Mouse (Mus musculus): ENCODE results near the gene Ccdc87.
"Not testable (repeated sequence)": the region's sequence is repeated elsewhere in the genome, so short reads cannot be mapped to it uniquely, and the experiment has no call there.

Gene Ccdc87

DNA sequence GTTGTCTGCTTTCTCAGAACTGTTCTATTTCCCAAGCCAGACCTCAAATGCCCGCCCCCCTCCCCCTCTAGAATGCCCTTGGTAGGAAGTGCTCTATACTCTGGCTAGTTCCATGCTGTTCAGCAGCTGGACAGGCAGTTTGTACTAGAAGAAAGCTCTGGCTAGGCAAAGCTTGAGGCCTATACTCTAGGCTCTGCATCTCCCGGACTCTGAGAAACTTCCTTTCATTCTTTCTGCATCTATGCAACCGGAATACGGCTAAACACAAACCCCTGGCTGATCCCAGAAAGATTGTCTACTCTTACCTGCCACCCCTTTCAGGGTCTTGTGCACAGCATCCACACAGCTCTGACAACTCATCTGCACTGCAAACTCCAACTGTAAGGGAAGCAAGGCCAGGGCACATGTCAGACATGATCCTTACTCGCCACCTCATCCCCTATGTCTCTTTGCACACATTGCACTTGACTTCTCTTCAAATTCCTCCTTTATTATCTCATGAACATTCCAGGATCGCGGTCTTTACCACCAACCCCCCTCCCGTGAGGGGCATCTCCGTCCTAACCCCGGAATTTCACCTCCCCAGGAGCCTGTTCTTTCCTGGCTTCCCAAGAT is 533 bp upstream of the Ccdc87 start:
- no peak for DNase-seq (ENCODE audit: low read depth, low spot score)

DNA sequence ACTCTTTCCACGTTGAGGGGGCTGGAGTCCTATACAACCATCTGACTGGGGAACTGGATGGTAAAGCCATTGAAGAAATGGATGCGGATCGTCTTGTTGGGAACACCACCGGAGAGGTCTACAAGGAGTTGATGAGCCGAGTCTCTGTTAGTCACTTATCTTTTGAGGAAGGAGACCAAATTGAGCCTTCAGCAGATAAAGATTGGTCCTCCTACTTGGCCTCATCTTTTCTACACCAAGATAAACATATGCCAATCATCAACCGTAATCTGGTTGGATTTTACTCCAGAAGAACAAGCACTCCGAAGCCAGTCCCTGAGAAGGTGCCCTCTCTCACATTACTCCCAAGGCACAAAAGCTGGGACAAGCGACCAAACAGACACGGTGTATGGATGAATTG is 1.7 kb downstream of the Ccdc87 start:
- DNase-seq (ENCODE audit: low read depth, low spot score) = no peak

DNA sequence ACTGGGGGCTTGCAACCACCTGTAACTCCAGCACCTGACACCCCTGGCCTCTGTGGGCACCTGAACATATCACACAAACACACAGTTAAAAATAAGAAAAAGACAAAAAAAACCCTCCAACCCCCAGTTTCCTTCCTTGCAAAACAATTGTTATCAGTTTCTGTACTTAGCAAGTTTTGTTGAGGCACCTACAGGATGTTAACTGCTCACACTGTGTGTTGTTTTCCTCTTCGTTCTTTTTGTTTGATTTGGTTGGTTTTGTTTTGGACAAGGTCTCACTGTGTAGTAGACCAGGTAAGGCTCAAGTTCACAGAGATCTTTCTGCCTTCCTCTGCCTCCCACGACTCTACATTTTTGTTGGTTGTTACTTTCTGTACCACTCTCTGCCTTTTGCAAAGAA is 3.4 kb downstream of the Ccdc87 start:
- peak; percentile 40 for DNase-seq (ENCODE audit: low read depth, low spot score)

DNA sequence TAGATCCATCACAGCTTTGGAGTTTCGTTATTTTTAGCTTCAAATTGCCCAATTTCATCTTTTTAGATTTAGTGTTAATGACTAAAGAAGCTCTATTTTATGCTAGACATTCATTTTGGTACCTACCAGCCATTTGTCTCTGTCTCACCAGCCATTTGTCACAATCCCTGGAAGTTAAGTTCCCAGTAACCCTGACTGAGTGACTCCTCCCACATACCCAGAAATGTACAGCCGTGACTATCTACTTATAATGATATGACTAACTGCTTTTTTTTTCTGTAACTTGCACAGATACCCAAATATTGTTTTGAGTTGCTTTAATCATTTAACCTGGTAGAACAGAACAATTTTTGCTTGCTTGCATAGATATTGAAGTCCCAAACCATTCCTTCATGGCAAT is 6.7 kb downstream of the Ccdc87 start:
- no peak for DNase-seq (ENCODE audit: low read depth, low spot score)

DNA sequence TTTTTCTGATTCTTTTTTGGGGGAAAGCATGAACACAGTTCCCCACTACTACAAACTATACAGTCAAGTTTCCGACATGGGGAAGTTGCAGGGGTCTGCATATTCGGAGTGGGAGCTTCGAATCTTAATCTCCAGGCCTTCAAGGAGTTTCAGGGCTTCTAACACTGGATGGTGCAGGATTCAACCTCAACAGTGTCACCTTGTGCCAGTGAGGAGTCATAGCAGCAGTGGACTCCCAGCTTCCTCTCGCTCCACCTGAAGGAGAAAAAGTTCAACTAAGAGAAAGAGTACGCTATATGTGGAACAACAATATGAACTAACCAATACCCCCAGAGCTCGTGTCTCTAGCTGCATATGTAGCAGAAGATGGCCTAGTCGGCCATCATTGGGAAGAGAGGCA is 8.3 kb downstream of the Ccdc87 start:
- peak; percentile 60 for DNase-seq (ENCODE audit: low read depth, low spot score)

DNA sequence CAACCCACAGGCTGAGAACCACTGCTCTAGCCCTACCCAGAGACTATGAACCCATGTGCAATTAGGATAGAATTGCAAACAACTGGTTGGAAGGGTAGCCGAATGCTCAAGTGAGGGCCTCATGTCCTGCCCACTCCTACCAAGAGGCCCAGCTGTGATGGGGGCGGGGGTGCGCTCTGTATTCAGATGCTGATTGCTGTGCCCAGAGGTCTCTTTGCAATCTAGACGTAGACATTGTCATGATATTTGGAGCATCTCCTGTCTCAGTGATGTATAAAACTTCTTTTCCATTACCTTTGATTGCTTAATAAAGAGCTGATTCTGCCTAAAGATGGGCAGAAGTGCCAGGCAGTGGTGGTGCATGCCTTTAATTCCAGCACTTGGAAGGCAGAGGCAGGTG is 10.6 kb downstream of the Ccdc87 start:
- no peak for DNase-seq (ENCODE audit: low read depth, low spot score)

DNA sequence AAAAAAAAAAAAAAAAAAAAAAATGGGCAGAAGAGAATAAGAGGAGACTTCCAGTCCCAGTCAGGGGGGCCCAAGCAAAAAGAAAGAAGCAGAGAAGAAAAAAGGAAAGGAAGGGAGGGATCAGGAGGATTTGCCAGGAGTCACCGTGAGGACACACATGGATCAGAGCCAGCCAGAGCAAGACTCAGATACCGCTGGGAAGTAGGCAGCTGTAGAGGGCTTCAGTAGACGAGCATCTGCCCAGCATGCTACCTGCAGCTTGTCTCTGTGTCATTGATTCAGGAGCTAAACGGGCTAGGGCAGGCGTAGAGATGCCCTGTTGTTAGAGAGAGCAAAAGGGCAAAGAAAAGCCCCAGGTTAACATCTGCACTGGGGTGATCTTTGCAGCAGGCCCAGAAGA is 11.1 kb downstream of the Ccdc87 start:
- DNase-seq (ENCODE audit: low read depth, low spot score) = no peak

DNA sequence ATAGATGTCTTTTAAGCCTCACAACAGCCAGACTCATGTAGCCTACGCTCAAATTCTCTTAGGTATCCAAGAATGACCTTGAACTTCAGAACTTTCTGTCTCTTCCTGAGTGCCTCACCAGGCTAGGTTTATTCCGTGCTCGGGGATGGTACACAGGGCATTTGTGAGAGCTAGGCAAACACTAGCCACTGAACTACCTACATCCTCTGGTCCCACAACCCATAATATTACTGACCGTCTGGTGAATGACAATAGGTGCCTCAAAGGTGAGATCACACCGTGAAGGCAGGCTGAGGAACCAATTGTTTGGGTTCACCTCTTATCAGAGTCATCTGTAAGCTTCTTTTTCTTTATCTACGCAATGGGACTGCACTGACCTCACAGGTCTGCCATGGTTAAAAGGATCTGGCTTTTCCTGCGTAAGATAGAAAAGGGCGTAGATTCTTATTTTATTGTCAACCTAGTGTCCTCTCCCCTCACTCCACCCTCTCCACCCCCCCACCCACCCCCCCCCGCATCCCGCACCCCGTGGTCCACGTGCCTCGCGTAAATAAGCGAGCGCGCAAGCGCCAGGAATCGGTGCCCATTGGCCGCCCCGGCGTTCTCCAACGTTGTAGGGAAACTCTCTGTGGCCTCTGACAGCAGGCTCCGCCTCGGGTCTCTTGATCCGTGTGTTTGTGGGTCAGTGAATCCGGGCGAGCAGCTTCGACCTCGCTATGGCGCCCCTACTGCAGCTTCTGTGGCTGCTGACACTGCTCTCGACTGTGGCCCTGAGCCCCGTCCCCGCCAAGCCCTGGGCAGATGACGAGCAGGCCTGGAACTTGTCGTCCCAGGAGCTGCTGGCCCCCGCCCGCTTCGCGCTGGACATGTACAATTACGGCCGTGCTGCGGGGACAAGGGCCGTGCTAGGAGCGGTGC is 15.6 kb downstream of the Ccdc87 start, which contains the start of gene Ctsf:
Gene Ctsf, plus strand, starts transcription at position 579 of the 918 bp plus-strand sequence.
- no peak for DNase-seq (ENCODE audit: low read depth, low spot score)

DNA sequence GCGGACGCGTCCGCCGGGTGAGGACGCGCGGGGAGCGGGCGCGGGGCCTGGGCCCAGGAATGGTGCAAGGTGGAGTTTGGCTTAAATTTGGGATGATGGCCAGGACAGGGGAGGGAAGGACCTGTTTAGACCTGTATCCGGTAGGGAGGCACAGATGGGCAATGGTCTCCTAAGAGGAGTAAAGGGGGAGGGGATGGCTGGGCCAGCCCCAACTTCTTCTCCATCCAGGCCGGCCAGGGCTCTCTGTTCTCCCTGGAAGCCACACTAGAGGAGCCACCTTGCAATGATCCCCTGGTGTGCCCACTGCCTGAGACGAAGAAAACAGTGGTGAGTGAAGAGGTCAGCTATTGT is 16.3 kb downstream of the Ccdc87 start:
- DNase-seq (ENCODE audit: low read depth, low spot score) = no peak

DNA sequence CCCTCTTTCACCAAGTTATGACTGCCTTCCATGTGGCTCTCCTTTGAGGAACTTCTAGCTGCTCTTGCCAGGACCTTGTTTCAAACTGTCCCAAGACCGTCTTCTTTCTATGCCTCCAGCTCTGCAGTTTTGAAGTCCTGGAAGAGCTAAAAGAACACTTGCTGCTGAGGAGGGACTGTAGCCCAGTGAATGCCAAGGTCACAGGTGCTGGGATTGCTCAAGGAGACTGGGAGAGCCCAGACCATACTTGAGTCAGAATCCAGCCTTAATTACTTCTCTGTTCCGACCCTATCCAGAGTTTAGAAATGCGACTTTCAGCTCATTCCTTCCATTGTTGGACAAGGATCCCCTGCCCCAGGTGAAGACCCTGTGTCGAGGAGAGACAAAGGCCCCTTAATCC is 16.8 kb downstream of the Ccdc87 start:
- no peak for DNase-seq (ENCODE audit: low read depth, low spot score)

DNA sequence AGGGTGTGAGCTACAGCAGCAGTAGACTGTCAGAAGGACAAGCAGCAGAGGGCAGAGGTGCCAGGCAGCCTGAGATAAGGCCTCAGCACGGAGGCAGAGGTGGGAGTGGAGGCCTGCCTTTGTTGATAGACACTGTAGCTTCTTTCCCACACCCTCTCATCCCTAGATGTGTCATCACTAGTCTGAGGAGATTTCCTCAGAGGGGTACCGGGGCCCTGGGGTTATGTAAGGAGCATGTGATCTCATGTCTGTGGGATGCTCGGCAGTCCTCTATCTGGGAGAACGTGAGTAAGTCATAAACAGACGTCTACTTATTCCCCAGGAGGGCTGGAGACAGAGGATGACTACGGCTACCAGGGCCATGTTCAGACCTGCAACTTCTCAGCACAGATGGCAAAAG is 19.9 kb downstream of the Ccdc87 start:
- DNase-seq (ENCODE audit: low read depth, low spot score) = no peak

DNA sequence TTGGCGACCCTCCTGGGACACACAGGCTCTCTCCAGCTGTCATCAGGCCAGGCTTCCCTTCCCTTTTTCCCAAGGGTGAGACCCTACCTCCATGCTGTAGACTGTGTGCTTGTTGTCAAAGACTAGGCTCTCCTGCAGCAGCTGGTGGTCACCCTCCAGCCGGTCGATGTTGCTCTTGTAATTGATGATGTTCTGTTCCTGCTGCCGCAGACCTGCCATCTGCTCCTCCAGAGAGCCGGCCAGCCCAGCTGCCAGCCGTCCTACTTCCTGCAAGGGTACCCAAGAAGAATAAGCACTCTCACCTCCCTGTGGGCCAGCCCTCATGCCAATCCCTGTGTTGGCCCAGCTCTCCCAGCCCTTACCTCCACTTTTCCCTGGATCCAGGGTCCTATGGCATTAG is 23.9 kb downstream of the Ccdc87 start:
- DNase-seq (ENCODE audit: low read depth, low spot score) = no peak

DNA sequence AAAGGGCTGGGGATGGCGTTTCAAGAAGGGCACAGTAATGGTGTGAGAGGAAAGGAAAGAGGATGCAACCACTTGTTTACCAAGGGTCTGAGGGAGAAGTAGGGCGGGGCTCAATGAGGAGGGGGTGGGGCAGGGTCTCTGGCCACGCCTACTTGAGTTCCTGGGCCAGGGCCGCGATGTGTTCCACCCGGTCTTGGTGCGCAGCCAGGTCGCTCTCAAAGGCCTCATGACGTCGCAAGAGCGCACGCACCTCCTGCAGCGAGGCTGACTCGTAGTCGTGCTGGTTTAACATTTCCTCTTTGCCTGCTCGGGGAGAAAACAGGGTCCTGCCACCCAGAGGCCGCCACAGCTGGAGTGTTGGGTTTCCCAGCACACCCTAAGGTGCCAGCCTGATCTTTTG is 26.0 kb downstream of the Ccdc87 start:
- peak; percentile 56 for DNase-seq (ENCODE audit: low read depth, low spot score)

DNA sequence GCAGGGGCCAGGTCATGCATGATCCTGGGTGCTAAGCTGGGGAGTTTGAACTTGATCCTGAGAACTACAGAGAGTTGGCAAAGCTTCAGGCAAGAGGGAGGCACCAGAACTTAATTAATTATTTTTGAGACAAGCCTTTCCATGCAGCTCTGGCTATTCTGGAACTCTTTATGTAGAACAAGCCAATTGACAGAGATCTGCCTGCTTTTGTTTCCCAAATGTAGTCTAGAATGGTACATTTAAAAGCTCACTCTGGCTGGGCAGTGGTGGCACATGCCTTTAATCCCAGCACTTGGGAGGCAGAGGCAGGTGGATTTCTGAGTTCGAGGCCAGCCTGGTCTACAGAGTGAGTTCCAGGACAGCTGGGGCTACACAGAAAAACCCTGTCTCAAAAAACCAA is 35.4 kb downstream of the Ccdc87 start:
- DNase-seq (ENCODE audit: low read depth, low spot score) = not testable (repeated sequence)

DNA sequence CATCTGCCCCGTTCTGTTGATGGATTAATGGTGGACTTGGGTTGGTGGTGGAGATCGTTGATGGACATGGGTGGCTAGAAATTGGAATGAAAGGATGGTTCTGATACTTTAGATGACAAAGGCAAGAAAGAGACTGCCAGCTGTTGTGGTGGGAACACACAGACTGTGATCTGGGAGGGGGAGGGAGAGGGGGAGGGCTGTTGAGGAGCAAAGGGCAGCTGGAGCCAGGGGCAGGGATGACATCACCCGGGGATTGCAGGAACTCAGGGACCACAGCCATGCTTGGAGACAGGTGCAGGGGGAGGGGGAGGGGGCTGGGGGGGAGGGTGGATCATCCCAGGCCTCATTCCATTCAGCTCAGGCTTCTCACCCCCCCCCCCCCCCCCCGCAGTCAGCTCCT is 37.1 kb downstream of the Ccdc87 start:
- no peak for DNase-seq (ENCODE audit: low read depth, low spot score)

DNA sequence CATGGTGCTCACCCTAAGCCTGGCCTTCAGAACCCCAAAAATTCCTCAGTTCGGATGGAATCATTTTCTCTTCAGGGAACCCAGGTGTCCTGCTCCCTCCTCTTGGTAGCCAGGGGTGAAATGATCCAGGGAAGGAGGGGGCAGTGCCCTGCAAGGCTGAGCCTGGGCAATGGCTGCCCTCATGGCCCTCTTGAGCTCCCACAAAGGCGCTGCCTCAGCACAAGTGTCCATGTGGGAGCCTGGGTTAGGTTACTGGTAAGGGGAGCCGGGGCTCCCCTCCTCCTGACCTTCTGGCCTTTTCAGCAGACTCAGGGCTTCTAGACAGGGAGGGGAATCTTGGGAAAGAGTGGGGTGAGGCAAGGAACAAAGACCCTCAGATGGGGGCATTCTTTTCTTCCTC is 37.6 kb downstream of the Ccdc87 start:
- no peak for DNase-seq (ENCODE audit: low read depth, low spot score)

DNA sequence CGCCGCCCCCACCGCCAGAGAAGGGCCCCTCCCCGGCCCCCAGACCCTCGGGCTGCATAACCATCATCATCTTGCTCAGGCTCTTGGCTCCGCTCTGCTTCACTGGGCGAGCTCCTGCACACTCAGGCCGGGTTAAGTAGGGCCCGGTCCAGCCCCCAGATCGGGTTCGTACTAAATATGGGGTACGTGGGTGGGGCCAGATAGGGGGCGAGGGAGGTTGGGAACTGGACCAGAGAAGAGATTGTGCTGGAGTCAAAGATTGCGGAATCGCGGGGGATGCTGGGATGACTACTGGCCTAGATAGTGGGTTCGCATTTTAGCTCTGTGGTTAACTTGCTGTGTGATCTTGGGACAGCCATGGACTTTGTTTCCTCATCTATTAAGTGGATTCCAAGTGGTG is 38.6 kb downstream of the Ccdc87 start, which contains the start of gene Actn3:
Gene Actn3, minus strand, starts transcription at position 125 of the 400 bp plus-strand sequence.
- no peak for DNase-seq (ENCODE audit: low read depth, low spot score)

DNA sequence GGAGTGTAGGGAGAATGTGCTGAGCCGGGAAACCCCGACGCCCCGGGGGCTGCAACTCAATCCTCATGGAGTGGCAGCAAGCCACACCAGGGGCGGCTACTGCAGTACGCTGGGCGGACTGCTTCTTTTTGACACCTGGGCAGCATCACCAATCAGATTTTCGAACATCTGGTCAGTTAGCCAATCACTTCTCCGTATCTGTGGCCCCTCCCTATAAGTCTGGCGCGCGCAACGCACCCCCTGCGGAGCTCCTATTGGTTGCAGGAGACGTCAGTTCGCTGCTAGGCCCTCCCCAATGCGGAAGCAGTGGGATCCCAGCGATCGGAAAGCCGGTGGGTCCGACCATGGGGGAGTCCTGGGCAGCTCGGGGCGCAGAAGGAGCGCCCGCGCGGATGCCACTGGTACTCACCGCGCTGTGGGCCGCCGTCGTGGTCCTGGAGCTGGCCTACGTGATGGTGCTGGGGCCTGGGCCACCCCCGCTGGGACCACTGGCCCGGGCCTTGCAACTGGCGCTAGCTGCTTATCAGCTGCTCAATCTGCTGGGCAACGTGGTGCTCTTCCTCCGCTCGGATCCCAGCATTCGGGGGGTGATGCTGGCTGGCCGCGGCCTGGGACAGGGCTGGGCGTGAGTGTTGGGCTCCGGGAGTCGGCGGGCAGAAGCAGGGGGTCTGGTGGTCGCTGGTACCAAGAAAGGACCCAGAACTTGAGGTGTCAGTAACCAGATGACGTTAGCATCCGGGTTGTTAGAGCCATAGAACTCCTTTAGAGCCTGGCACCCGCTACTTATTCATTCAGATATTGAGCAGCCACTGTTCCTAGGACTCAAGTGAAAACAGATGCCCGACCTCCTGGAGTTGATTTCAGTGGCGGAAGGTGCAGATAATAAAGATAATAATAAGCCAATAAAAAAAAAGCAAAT is 39.5 kb downstream of the Ccdc87 start, which contains the start of gene Zdhhc24:
Gene Zdhhc24, plus strand, starts transcription at position 264 of the 919 bp plus-strand sequence.
- DNase-seq (ENCODE audit: low read depth, low spot score) = peak; percentile 95

DNA sequence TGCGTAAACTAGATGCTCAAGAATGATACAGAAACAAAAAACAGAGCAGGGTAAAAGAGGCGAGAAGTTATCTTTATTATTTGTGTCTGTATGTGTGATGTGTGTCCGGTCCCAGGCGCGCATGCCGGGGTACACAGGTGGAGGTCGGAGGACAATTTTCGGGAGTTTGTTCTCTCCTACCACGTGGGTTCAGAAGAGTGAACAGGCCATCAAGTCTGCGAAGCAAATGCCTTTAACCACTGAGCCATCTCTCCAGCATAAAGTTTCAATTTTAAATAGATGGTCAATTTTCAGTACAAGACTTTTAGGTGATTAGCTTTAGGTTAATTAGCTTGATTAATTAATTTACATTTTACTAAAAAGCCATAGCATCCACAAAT is 40.1 kb downstream of the Ccdc87 start:
- no peak for DNase-seq (ENCODE audit: low read depth, low spot score)

DNA sequence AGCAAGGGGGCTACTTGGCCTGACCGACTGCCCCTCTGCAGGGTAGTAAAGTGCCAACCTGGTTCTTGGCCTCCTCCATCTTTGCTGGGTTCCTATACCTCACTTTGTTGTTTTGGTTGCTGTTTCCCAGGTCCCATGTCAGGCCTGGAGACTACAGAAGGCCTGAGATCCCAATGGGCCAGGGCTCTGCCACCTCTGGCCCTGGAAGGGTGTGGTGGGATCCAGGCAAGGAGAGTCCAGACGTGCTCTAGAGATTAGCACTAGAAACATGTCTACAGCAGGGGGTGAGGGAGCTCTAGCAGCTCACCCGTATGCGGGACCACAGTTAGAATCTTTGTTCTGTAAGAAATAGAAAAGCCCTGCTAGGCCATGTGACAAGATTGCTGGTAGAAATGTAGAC is 44.8 kb downstream of the Ccdc87 start:
- no peak for DNase-seq (ENCODE audit: low read depth, low spot score)

DNA sequence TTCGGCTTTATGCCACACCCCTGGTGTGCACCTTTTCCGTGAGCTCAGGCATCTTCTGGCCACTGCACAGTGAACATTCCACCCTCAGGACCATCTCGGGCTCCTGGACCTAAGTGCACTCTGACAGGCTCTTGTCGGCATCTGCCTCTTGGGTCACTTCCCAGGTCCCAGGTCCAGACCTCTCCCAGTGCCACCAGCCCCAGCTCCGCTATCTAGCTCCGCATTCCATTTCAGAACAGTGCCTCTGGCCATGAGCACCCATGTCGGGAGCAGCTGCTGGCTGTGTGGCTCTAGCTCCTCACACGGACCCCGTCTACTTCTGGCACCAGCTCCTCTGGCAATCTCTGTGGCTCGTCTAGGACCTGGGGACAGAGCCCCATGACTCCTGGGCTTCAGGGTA is 50.6 kb downstream of the Ccdc87 start:
- no peak for DNase-seq (ENCODE audit: low read depth, low spot score)

DNA sequence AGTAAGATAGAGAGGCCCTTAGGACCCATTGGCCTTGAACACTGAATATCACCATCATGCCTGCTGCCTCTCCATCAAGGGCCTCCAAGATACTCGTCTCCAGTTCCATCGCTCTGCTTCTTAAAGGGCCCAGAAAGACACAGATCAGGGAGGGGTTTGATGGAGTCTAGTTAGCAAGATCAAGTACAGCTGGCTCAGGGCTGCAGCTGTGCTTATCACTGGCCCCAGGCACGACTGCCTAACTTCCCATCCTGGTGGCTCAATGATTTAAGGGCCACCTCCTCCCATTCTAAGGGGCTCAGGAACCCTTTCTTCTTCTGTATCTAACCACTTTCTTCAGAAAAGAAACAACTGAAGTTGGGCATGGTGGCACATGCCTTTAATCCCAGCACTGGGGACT is 52.6 kb downstream of the Ccdc87 start:
- DNase-seq (ENCODE audit: low read depth, low spot score) = no peak
